Mouse (Mus musculus) liver, adult 10 weeks (tissue): Measurements from ENCODE around the gene Sumo2. TPM values are rescaled to one million over a fixed set of nuclear protein-coding genes. Genes with fewer than 3 reads are reported as not detected.

Experiments used
- polyA plus RNA-seq: library from polyadenylated mRNA; stranded (reverse); fragments of 350-450 nt; fragmentation: Illumina TruSeq; extraction: RNeasy Lipid Tissue Mini Kit (QIAGEN cat#74804); gene quantifications from one replicate; pipeline ENCODE4 v1.2.3, GENCODE M21; 2014; ENCODE audit warnings: low read depth, low replicate concordance

Gene Sumo2
- 336 TPM for polyA plus RNA-seq

DNA sequence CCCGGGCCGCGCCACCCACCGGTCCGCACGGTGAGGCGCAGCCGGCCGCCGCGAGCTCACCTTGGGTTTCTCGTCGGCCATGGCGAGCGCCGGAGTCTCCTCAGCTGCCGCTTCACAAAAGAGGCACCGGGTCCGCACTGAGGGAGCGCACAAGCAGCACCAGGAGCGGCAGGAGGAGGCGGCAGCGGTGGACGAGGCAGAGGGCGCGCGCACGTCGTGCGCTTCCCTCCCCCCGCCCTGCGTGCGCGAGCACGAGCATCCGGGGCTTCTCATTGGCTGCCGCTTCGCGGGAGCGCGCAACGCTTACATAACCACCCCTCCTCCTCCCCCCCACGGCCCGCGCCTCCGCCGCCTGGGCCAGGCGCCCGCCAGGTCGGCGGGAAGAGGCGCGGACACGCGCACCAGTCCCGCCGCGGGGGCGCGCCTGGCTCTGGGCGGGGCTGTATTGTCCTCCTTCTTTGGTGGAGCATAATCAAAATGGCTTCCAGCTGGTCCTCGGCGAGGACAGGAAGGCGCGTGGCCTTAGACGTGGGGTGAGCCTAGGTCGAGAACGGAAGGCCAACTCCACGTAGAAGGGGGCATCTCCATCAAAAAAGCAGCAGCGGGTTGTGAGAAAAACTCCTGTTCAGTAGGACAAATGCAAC, at the start of gene Sumo2:
Gene Sumo2, minus strand, starts transcription at position 239 of the 644 bp plus-strand sequence.

GRCm38 (mm10) chr11:115564064-115564809, 28.2 kb upstream of the Sumo2 start, which contains the start of gene Nup85:
Nup85 (plus strand) TSS chr11:115564434.

GRCm38 (mm10) chr11:115514238-115514663, 21.8 kb downstream of the Sumo2 start, which contains the start of gene Jpt1:
Jpt1 (minus strand) TSS chr11:115514387.

GRCm38 (mm10) chr11:115491356-115492083, 44.6 kb downstream of the Sumo2 start, which contains the start of gene Nt5c:
Nt5c (minus strand) TSS chr11:115491862.

GRCm38 (mm10) chr11:115475025-115475757, 60.9 kb downstream of the Sumo2 start, which contains the start of gene Armc7:
Armc7 (plus strand) TSS chr11:115475667.

Other genes starting within 250 kb of the Sumo2 start
- 31.3 TPM for gene Fads6, start 238.6 kb downstream of the Sumo2 start, polyA plus RNA-seq
- not detected for gene Otop2, start 229.1 kb downstream of the Sumo2 start, polyA plus RNA-seq
- 0.11 TPM for gene Ush1g, start 214.2 kb downstream of the Sumo2 start, polyA plus RNA-seq
- not detected for gene Otop3, start 201.5 kb downstream of the Sumo2 start, polyA plus RNA-seq
- gene Hid1, start 168.5 kb downstream of the Sumo2 start, polyA plus RNA-seq, result not detected
- 0.19 TPM for gene Cdr2l, start 154.4 kb downstream of the Sumo2 start, polyA plus RNA-seq
- gene Mrpl58, start 132.5 kb downstream of the Sumo2 start, polyA plus RNA-seq, result 22.2 TPM
- gene Atp5h, start 116.3 kb downstream of the Sumo2 start, polyA plus RNA-seq, result 552 TPM
- gene Kctd2, start 116.1 kb downstream of the Sumo2 start, polyA plus RNA-seq, result 12.5 TPM
- gene Trim80, start 95.7 kb downstream of the Sumo2 start, polyA plus RNA-seq, result not detected
- 11.9 TPM for gene Slc16a5, start 73.8 kb downstream of the Sumo2 start, polyA plus RNA-seq
- gene Armc7, start 60.6 kb downstream of the Sumo2 start, polyA plus RNA-seq, result 0.66 TPM
- 1.8 TPM for gene Nt5c, start 44.4 kb downstream of the Sumo2 start, polyA plus RNA-seq
- gene Jpt1, start 21.9 kb downstream of the Sumo2 start, polyA plus RNA-seq, result 4.8 TPM
- gene Nup85, start 28.2 kb upstream of the Sumo2 start, polyA plus RNA-seq, result 17.0 TPM
- 9.8 TPM for gene Mrps7, start 67.6 kb upstream of the Sumo2 start, polyA plus RNA-seq
- gene Gga3, start 67.8 kb upstream of the Sumo2 start, polyA plus RNA-seq, result 1.4 TPM
- 20.9 TPM for gene Mif4gd, start 76.7 kb upstream of the Sumo2 start, polyA plus RNA-seq
- 3.5 TPM for gene Slc25a19, start 92.0 kb upstream of the Sumo2 start, polyA plus RNA-seq
- 36.1 TPM for gene Grb2, start 172.3 kb upstream of the Sumo2 start, polyA plus RNA-seq
- gene Tmem94, start 229.2 kb upstream of the Sumo2 start, polyA plus RNA-seq, result 1.7 TPM